Mouse (Mus musculus): ENCODE data around the gene Tnfsfm13.

The Tnfsfm13 gene

GRCm38 (mm10) chr11:69695361-69696181 is at the start of gene Tnfsfm13, which contains the start of gene Tnfsf12:
Tnfsfm13 (minus strand) TSS chr11:69696098.
Tnfsf12 (minus strand) TSS chr11:69695849.
- ChIA-PET CTCF (interaction anchor here in 1 of 4 experiments (0.8 to 2.0 kb wide), 3 partner anchors 11 to 63 kb away, joined by 3 to 4 read pairs (median 4); partner anchors contain the start of genes Fxr2 and Tnfsf13), POLR2A (interaction anchor here in 3 of 4 experiments (0.6 to 9.5 kb wide), 15 partner anchors 9 to 74 kb away, joined by 3 to 154 read pairs (median 5); partner anchors contain the start of genes Senp3 (in 2 of the 3), Tnfsf13 (in 2 of the 3), Cd68 (in 1 of the 3) and Sat2 (in 1 of the 3))

DNA sequence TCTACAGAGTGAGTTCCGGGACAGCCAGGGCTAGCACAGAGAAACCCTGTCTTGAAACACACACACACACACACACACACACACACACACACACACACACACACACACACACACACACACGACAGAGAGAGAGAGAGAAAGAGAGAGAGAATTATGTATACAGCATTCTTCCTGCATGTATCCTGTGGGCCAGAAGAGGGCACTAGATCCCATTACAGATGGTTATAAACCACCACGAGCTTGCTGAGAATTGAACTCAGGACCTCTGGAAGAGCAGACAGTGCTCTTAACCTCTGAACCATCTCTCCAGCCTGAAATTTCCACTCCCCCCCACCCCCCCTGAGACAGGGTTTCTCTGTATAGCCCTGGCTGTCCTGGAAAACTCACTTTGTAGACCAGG is 35.5 kb upstream of the Tnfsfm13 start:
- ChIA-PET POLR2A (interaction anchor here (0.5 to 9.6 kb wide), 22 partner anchors 8 to 290 kb away, joined by 3 to 107 read pairs (median 4); partner anchors contain the start of genes Acap1 (in 1 of the 4), Eif5a (in 1 of the 4), Polr2a (in 1 of the 4) and Tmem95 (in 1 of the 4)), CTCF (interaction anchor here (0.5 to 3.2 kb wide), 48 partner anchors 8 to 587 kb away, joined by 3 to 37 read pairs (median 4); partner anchors contain the start of genes Polr2a (in 2 of the 4), Sox15 (in 2 of the 4), Tmem256 (in 2 of the 4) and Tmem95 (in 2 of the 4))

- CTCF ChIA-PET, result interaction anchor here (0.6 to 3.2 kb wide), 22 partner anchors 9 to 940 kb away, joined by 3 to 37 read pairs (median 5); partner anchors contain the start of genes Fxr2 (in 2 of the 4), Sox15 (in 2 of the 4), Tmem95 (in 2 of the 4) and Nlgn2 (in 1 of the 4)
- POLR2A ChIA-PET, result interaction anchor here in 3 of 4 experiments (0.7 to 9.6 kb wide), 21 partner anchors 9 to 256 kb away, joined by 3 to 107 read pairs (median 4); partner anchors contain the start of genes 2810408A11Rik (in 1 of the 3), Ctdnep1 (in 1 of the 3), Fxr2 (in 1 of the 3) and Neurl4 (in 1 of the 3)
Measured at GRCm38 (mm10) chr11:69729063-69729462, 33.2 kb upstream of the Tnfsfm13 start.

- ChIA-PET POLR2A (interaction anchor here (0.6 to 2.2 kb wide), 33 partner anchors 8 to 268 kb away, joined by 3 to 9 read pairs (median 4); partner anchors contain the start of genes Cd68 (in 3 of the 4), Mpdu1 (in 1 of the 4), Nlgn2 (in 1 of the 4) and Polr2a (in 1 of the 4)), CTCF (interaction anchor here (0.5 to 2.1 kb wide), 19 partner anchors 9 to 348 kb away, joined by 3 to 11 read pairs (median 4); partner anchors contain the start of genes Eif5a (in 1 of the 4), Fxr2 (in 1 of the 4), Sox15 (in 1 of the 4) and Trp53 (in 1 of the 4))
Measured at GRCm38 (mm10) chr11:69725951-69726350, 30.1 kb upstream of the Tnfsfm13 start.

DNA sequence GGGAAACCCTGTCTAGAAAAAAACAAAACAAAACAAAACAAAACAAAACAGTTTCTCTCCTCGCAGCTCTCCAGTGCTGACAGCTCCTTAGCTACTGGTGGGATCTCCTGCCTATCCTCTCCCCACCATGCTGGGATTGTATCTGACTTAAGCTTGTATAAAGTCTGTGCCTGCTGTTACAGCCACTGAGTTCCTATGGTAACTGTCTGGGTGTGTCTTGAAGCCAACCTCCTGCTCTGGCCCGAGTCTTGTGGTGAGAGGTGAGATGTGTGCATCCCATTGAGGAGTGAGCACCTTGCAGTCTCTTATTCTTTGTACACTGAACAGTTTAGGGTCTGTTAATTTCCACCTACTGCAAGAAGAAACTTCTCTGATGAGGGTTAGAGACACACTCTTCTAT is 27.2 kb upstream of the Tnfsfm13 start:
- ChIA-PET CTCF (interaction anchor here (0.5 to 1.3 kb wide), 13 partner anchors 9 to 269 kb away, joined by 3 to 7 read pairs (median 3); partner anchors contain the start of genes Fxr2 (in 2 of the 4) and Kctd11 (in 1 of the 4)), POLR2A (interaction anchor here in 3 of 4 experiments (0.5 to 2.2 kb wide), 39 partner anchors 8 to 309 kb away, joined by 3 to 16 read pairs (median 3); partner anchors contain the start of genes Senp3 (in 2 of the 3), Sox15 (in 2 of the 3), Trp53 (in 2 of the 3) and Wrap53 (in 2 of the 3))

DNA sequence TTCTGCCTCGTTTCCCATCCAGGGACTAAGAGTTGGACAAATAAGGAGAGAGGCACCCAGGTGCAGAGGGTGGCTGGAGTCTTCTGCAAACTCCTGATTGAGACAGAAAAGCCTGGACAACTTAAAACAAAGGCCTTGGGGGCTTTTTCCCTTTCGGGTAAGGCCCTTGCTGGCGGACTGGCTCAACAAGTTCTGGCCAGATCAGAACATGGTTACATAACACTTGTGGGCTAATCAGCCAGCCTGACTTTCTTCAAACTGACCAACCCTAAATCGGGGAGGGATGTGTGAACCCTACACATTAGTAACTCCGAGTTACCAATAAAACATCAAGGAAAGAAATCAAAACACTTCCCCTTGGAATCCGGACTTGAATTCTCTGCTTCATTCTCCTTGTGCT is 25.0 kb upstream of the Tnfsfm13 start:
- ChIA-PET POLR2A (interaction anchor here in 3 of 4 experiments (0.7 to 24.5 kb wide), 8 partner anchors 16 to 156 kb away, joined by 3 to 672 read pairs (median 17); partner anchors contain the start of genes Cd68 (in 1 of the 3), Eif4a1 (in 1 of the 3), Fxr2 (in 1 of the 3) and Mpdu1 (in 1 of the 3)), CTCF (no interaction called here)

- ChIA-PET POLR2A (interaction anchor here (0.6 to 24.5 kb wide), 57 partner anchors 9 to 976 kb away, joined by 3 to 672 read pairs (median 4); partner anchors contain the start of genes Cd68 (in 3 of the 4), Senp3 (in 3 of the 4), Sox15 (in 3 of the 4) and Mpdu1 (in 2 of the 4)), CTCF (interaction anchor here (0.5 to 12.7 kb wide), 66 partner anchors 8 to 515 kb away, joined by 3 to 155 read pairs (median 5); partner anchors contain the start of genes Sox15 (in 4 of the 4), Fxr2 (in 3 of the 4), Senp3 (in 3 of the 4) and Mpdu1 (in 2 of the 4))
Measured at GRCm38 (mm10) chr11:69719423-69719822, 23.5 kb upstream of the Tnfsfm13 start.

DNA sequence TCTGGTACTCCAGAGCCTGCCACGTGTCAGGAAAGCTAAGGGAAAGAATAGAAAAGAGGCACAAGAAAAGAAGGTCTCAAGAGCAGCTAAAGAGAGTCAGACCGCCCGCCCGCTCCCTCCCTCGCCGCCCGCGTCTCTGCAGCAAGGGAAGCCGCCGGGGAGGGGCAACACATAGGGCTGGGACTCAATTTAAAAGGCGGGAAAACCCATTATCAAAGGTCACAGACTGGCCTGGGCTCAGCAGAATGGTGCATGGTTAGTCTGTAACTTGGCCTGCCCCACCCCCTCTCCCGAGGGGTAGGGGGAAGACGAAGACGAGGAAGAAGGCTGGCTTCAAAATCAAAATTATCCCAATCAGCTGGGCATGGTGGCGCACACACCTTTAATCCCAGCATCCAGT is 22.8 kb upstream of the Tnfsfm13 start:
- ChIA-PET POLR2A (interaction anchor here (0.6 to 24.5 kb wide), 46 partner anchors 8 to 247 kb away, joined by 3 to 672 read pairs (median 4); partner anchors contain the start of genes Sox15 (in 3 of the 4), Cd68 (in 2 of the 4), Fxr2 (in 2 of the 4) and Mpdu1 (in 2 of the 4)), CTCF (interaction anchor here (0.6 to 12.7 kb wide), 40 partner anchors 10 to 640 kb away, joined by 3 to 155 read pairs (median 5); partner anchors contain the start of genes Sox15 (in 4 of the 4), Fxr2 (in 3 of the 4), Senp3 (in 3 of the 4) and Mpdu1 (in 2 of the 4))

GRCm38 (mm10) chr11:69716953-69717352 is 21.1 kb upstream of the Tnfsfm13 start:
- POLR2A ChIA-PET, result interaction anchor here (0.6 to 24.5 kb wide), 55 partner anchors 9 to 263 kb away, joined by 3 to 672 read pairs (median 5); partner anchors contain the start of genes Senp3 (in 4 of the 4), Sox15 (in 3 of the 4), Tnfsf13 (in 3 of the 4) and Trp53 (in 3 of the 4)
- CTCF ChIA-PET, result interaction anchor here (0.5 to 12.7 kb wide), 34 partner anchors 10 to 448 kb away, joined by 3 to 155 read pairs (median 4); partner anchors contain the start of genes Sox15 (in 3 of the 4), Fxr2 (in 2 of the 4), Senp3 (in 2 of the 4) and Tnfsf13 (in 2 of the 4)

DNA sequence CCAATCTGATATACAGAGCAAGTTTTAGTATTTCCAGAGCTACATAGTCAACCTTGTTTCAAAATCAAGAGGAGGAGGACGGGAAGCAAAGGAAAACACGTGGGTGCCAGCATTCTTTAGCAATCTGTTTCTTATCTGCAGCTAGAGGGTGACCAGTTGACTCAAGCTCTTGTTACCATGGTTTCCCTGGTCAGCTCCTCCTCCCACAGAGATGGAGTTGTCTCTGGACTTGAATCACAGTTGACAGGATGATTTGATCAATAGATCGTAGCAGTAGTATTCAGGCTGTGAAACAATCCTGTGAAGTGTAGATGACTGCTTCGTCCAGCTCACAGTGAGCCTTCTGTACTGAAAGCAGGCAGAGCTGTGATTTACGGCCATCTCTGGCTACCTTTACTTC is 20.0 kb upstream of the Tnfsfm13 start:
- CTCF ChIA-PET, result interaction anchor here (0.6 to 12.7 kb wide), 38 partner anchors 9 to 447 kb away, joined by 3 to 155 read pairs (median 4); partner anchors contain the start of genes Senp3 (in 3 of the 4), Fxr2 (in 2 of the 4), Sox15 (in 2 of the 4) and Tnfsf13 (in 2 of the 4)
- POLR2A ChIA-PET, result interaction anchor here (0.5 to 24.5 kb wide), 74 partner anchors 7 to 594 kb away, joined by 3 to 672 read pairs (median 8); partner anchors contain the start of genes Cd68 (in 4 of the 4), Senp3 (in 4 of the 4), Sox15 (in 4 of the 4) and Tnfsf13 (in 3 of the 4)

DNA sequence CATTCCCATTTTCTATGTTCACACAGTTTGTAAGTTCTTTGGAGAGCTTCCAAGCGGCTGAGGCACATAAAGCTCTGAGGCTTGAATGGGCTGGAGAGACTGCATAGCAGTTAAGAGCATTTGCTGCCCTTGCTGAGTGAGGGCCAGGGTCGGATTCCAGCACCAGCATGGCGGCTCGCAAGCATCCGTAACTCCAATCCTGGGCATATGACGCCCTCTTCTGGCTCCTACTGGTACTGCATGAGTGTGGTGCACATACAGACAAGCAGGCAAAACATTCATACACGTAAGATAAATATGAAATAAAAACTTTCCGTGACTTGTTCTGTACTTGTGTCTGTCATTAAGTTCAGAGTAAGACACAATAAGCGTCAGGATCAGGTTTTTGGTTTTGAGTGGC is 19.6 kb upstream of the Tnfsfm13 start:
- POLR2A ChIA-PET, result interaction anchor here (0.5 to 24.5 kb wide), 88 partner anchors 8 to 642 kb away, joined by 3 to 672 read pairs (median 7); partner anchors contain the start of genes Cd68 (in 4 of the 4), Senp3 (in 4 of the 4), Sox15 (in 4 of the 4) and Tnfsf12 (in 3 of the 4)
- CTCF ChIA-PET, result interaction anchor here (0.5 to 12.7 kb wide), 45 partner anchors 9 to 446 kb away, joined by 3 to 155 read pairs (median 4); partner anchors contain the start of genes Fxr2 (in 3 of the 4), Senp3 (in 3 of the 4), Tnfsf13 (in 3 of the 4) and Sox15 (in 2 of the 4)

DNA sequence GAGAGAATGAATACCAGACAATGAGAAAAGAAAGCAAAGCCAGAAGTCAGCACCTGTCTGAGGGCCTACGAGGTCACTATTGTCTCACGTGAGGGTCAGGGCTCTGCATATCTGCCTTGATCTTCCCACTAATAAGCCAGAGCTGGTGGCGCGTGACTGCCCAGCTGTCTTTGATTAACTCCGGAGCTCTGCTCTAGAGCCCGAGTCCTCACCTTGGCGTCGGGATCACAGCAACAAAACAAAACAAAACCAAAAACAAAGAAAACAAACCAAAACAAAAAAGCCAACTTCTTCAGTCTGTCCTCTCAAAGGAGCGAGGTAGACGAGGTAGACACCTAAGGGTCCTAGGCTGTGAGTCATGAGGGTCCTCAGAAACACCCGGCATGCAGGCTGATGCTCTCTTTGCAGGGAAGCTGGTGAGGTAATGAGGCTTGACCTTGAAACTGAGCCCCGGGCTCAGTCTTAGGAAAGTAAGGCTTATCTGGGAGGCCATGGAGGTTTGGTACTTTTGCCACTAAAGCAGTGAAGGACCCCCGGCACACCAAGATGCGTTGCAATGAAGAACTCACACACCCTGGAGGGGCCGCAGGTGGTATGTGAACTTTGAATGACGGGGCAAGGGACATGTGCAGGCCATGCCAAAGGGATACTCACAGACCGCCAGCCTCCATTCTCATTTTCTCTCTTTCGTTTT is 18.9 kb upstream of the Tnfsfm13 start:
- CTCF ChIA-PET, result interaction anchor here (0.5 to 12.7 kb wide), 34 partner anchors 9 to 206 kb away, joined by 3 to 155 read pairs (median 4); partner anchors contain the start of genes Senp3 (in 3 of the 4), Sox15 (in 3 of the 4), Tnfsf13 (in 3 of the 4) and Fxr2 (in 2 of the 4)
- POLR2A ChIA-PET, result interaction anchor here (0.5 to 24.5 kb wide), 101 partner anchors 8 to 642 kb away, joined by 3 to 672 read pairs (median 6); partner anchors contain the start of genes Cd68 (in 4 of the 4), Eif4a1 (in 4 of the 4), Senp3 (in 4 of the 4) and Sox15 (in 4 of the 4)

DNA sequence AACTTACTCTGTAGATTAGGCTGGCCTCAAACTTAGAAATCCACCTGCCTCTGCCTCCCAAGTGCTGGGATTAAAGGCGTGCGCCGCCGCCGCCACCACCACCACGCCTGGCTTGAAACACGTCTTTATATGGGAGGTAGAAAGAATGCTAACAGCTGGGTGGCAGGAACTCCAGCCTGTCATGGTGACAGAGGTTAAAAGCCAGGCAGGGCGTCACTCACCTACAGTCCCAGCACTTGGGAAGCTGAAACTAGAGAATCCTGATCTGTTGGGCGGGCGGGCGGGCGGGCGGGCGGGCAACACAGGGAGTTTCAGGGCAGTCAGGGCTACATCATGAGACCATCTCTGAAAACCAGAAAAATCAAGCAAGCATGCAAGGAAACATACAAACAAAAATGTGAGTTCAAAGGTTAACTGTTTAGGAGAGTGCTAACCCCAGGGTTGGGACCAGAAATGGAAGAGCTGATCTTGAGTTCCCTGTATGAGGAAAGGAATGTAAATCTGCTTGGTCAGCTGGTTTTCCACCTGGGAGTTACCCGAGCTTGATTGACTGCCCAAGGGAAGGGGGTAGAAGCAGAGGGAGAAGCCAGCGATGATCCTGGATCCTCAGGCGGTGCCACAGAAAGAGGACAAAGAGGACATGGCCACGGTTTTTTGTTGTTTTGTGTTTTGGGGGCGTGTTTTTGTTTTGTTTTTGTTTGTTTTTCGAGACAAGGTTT is 17.2 kb upstream of the Tnfsfm13 start:
- ChIA-PET CTCF (interaction anchor here (0.6 to 12.7 kb wide), 18 partner anchors 10 to 166 kb away, joined by 3 to 155 read pairs (median 5); partner anchors contain the start of genes Senp3 (in 2 of the 4), Sox15 (in 2 of the 4), Cd68 (in 1 of the 4) and Fxr2 (in 1 of the 4)), POLR2A (interaction anchor here (0.6 to 24.5 kb wide), 78 partner anchors 7 to 389 kb away, joined by 3 to 672 read pairs (median 5); partner anchors contain the start of genes Senp3 (in 4 of the 4), Cd68 (in 3 of the 4), Sox15 (in 3 of the 4) and Tnfsf13 (in 3 of the 4))

- POLR2A ChIA-PET, result interaction anchor here (0.7 to 24.5 kb wide), 50 partner anchors 5 to 578 kb away, joined by 3 to 672 read pairs (median 5); partner anchors contain the start of genes Cd68 (in 4 of the 4), Senp3 (in 3 of the 4), Sox15 (in 3 of the 4) and Trp53 (in 3 of the 4)
- CTCF ChIA-PET, result interaction anchor here in 3 of 4 experiments (0.8 to 12.7 kb wide), 8 partner anchors 9 to 55 kb away, joined by 3 to 155 read pairs (median 4); partner anchors contain the start of genes Senp3 (in 2 of the 3), Sox15 (in 1 of the 3) and Tnfsf13 (in 1 of the 3)
Measured at GRCm38 (mm10) chr11:69711082-69711481, 15.2 kb upstream of the Tnfsfm13 start.
